Mouse (Mus musculus) ES-Bruce4 (cell line): ENCODE data around the gene Hoxa5. TPM values are rescaled to one million over a fixed set of nuclear protein-coding genes. Genes with fewer than 3 reads are reported as not detected.
A peak's percentile ranks its signal among the peaks of the same experiment; 100 is the strongest.

ENCODE experiments used
- H3K27ac ChIP-seq: 2 replicates; pipeline ENCODE4 v1.5.1; 2012; ENCODE audit warnings: low read length, inconsistent platforms; ENCODE audit not compliant: insufficient read depth
- H3K27me3 ChIP-seq: 2 replicates; pipeline ENCODE4 v1.6.1; 2012; ENCODE audit warnings: mild to moderate bottlenecking, low read length, inconsistent platforms; ENCODE audit not compliant: control insufficient read depth, poor library complexity, insufficient read depth, severe bottlenecking
- H3K36me3 ChIP-seq: 2 replicates; pipeline ENCODE4 v1.6.1; 2012; ENCODE audit warnings: inconsistent platforms, mild to moderate bottlenecking, low read length, moderate library complexity; ENCODE audit not compliant: control insufficient read depth, poor library complexity, insufficient read depth, severe bottlenecking
- H3K4me1 ChIP-seq: one replicate; pipeline ENCODE4 v1.8.1; 2011; ENCODE audit warnings: low read length; ENCODE audit not compliant: control insufficient read depth, insufficient read depth
- H3K4me3 ChIP-seq: 2 replicates; pipeline ENCODE4 v1.5.1; 2011; ENCODE audit warnings: low read depth, mild to moderate bottlenecking, low read length
- H3K9ac ChIP-seq: 2 replicates; pipeline ENCODE4 v1.6.1; 2012; ENCODE audit warnings: low read depth, mild to moderate bottlenecking, inconsistent platforms; ENCODE audit not compliant: poor library complexity, severe bottlenecking
- H3K9me3 ChIP-seq: replicated peaks from 2 replicates; pipeline ENCODE4 v1.6.1; 2012; ENCODE audit warnings: mild to moderate bottlenecking, low read length, inconsistent platforms; ENCODE audit not compliant: control insufficient read depth, poor library complexity, insufficient read depth, severe bottlenecking
- CTCF ChIP-seq: IDR thresholded peaks from one replicate; pipeline ENCODE4 v1.8.1; 2011; ENCODE audit warnings: low read depth, low read length
- EP300 ChIP-seq: IDR thresholded peaks from 2 replicates; pipeline ENCODE4 v1.6.1; 2011; ENCODE audit warnings: low read depth, low read length; ENCODE audit not compliant: insufficient read depth
- POLR2A ChIP-seq: IDR thresholded peaks from one replicate; pipeline ENCODE4 v1.8.1; 2011; ENCODE audit warnings: low read length; ENCODE audit not compliant: insufficient read depth
- polyA plus RNA-seq: library from polyadenylated mRNA; stranded (reverse); fragments of >200 nt; gene quantifications from 2 replicates; pipeline ENCODE4 v1.2.4, GENCODE M21; 2011; ENCODE audit warnings: low read depth; ENCODE audit not compliant: missing spikeins, insufficient read depth, insufficient read length

Gene Hoxa5
- polyA plus RNA-seq, 1 experiment = not detected

GRCm38 (mm10) chr6:52220865-52221310 is 16.5 kb upstream of the Hoxa5 start:
- Histone ChIP-seq H3K4me3 (peak overlapping the region; percentile 72), H3K27ac (no peak overlapping the region), H3K4me1 (no peaks in the 10 kb centered on the region), H3K9ac (peak overlapping the region; percentile 23), H3K36me3 (no peaks in the 10 kb centered on the region), H3K9me3 (no peaks in the 10 kb centered on the region), H3K27me3 (peaks cover 61% of the 10 kb centered on the region)
- no peak for TF ChIP-seq POLR2A
- no peak for TF ChIP-seq CTCF
- TF ChIP-seq EP300 = no peak

- H3K9ac ChIP-seq = no peak overlapping the region
- H3K4me1 ChIP-seq = no peaks in the 10 kb centered on the region
- peaks cover 58% of the 10 kb centered on the region for H3K27me3 ChIP-seq
- H3K9me3 ChIP-seq = no peaks in the 10 kb centered on the region
- no peak overlapping the region for H3K4me3 ChIP-seq
- no peak for TF ChIP-seq EP300
- no peak for TF ChIP-seq CTCF
- no peak for TF ChIP-seq POLR2A
- no peaks in the 10 kb centered on the region for H3K36me3 ChIP-seq
- H3K27ac ChIP-seq = no peak overlapping the region
Observed at GRCm38 (mm10) chr6:52220003-52220864, 15.8 kb upstream of the Hoxa5 start.

- H3K36me3 ChIP-seq = no peaks in the 10 kb centered on the region
- peaks cover 58% of the 10 kb centered on the region for H3K27me3 ChIP-seq
- no peaks in the 10 kb centered on the region for H3K9me3 ChIP-seq
- H3K9ac ChIP-seq = no peak overlapping the region
- H3K4me3 ChIP-seq = no peak overlapping the region
- H3K4me1 ChIP-seq = no peaks in the 10 kb centered on the region
- no peak overlapping the region for H3K27ac ChIP-seq
- TF ChIP-seq POLR2A (no peak), EP300 (no peak), CTCF (no peak)
Observed at GRCm38 (mm10) chr6:52219234-52219942, 15.0 kb upstream of the Hoxa5 start.

- no peak overlapping the region for H3K4me3 ChIP-seq
Observed at GRCm38 (mm10) chr6:52218643-52219215, 14.3 kb upstream of the Hoxa5 start.

GRCm38 (mm10) chr6:52217895-52218642 is 13.7 kb upstream of the Hoxa5 start:
- no peaks in the 10 kb centered on the region for H3K36me3 ChIP-seq
- peaks cover 59% of the 10 kb centered on the region for H3K27me3 ChIP-seq
- H3K4me1 ChIP-seq = no peaks in the 10 kb centered on the region
- H3K27ac ChIP-seq = no peak overlapping the region
- H3K4me3 ChIP-seq = peak overlapping the region; percentile 28
- H3K9me3 ChIP-seq = no peaks in the 10 kb centered on the region
- no peak for TF ChIP-seq CTCF
- H3K9ac ChIP-seq = peak overlapping the region; percentile 34; the same call in 1 of the 2 replicates

More at GRCm38 (mm10) chr6:52218643-52219215, 14.3 kb upstream of the Hoxa5 start:
- no peak for TF ChIP-seq CTCF
- TF ChIP-seq POLR2A = no peak
- TF ChIP-seq EP300 = no peak
- peaks cover 53% of the 10 kb centered on the region for H3K27me3 ChIP-seq
- H3K9ac ChIP-seq = no peak overlapping the region
- no peaks in the 10 kb centered on the region for H3K4me1 ChIP-seq
- no peak overlapping the region for H3K27ac ChIP-seq
- no peaks in the 10 kb centered on the region for H3K36me3 ChIP-seq
- H3K9me3 ChIP-seq = no peaks in the 10 kb centered on the region
